7 mouse cellular contexts compared by ENCODE assay signal in the genomic region with DNA sequence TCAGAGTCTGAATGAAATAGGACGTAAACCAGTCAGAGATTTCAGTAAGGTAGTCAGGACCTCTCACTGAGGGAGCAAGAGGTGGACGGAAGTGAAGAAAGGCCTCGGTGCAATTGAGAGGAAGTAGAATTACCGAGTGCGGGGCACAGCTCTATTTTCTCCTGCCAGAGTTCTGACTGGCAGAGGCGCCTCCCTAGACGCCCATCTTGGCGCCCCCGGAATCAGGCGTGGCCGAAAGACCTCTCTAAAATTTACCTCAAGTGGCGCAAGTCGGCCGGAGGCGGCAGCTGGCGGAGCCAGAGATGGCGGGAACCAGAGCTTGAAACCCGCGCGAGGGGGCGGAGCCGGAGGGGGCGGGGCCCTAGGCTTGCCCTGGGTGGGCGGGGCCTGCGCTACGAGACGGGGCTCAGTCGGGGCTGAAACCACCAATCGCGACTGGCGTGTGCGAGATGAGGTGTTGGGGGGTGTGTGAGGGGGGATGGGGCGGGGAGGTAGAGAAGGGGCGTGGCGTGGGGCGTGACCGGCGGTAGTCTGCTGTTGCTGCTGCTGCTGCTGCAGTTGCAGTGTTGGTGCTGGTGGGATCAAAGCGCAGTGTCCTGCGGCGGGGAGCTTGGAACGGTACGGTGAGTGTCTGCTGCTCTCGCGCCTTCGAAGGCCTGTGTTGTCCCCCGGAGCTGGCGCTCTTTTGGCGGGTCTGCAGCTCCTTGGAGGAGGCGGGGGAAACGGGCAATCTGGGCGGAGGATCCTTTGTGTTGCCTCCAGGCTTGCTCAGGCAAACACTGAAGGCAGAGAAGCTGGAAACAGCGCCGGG. TPM values are rescaled to one million over a fixed set of nuclear protein-coding genes. Genes with fewer than 3 reads are reported as not detected.
DNase-seq lines count a peak whose midpoint lies in the region; ATAC-seq and TF ChIP-seq lines count a peak whose summit lies in the region.

Gene Primpol (minus strand): TSS at position 334 of the 811 bp plus-strand sequence.
Gene Casp3 (plus strand): TSS at position 413 of the 811 bp plus-strand sequence.

- H3K27me3 ChIP-seq in embryonic facial prominence, embryonic 12.5 days: no peaks in the 10 kb centered on the region
- H3K27me3 ChIP-seq in kidney, adult 2 months (replicated peaks; ENCODE audit: control insufficient read depth, insufficient read depth, low read length): no peaks in the 10 kb centered on the region
- no peaks in the 10 kb centered on the region for H3K27me3 ChIP-seq in limb, embryonic 12.5 days
- H3K27me3 ChIP-seq in midbrain, embryonic 15.5 days (replicated peaks): no peaks in the 10 kb centered on the region
- H3K27me3 ChIP-seq in spleen, adult 2 months (ENCODE audit: control insufficient read depth, insufficient read depth, low read length): no peaks in the 10 kb centered on the region

- WGBS in embryonic facial prominence, embryonic 12.5 days: 1% methylated on average over 54 of the region's 54 CpGs
- WGBS in kidney, adult 2 months: under 1% methylated on average over 54 of the region's 54 CpGs
- WGBS in limb, embryonic 12.5 days: under 1% methylated on average over 53 of the region's 54 CpGs
- whole genome bisulfite sequencing in midbrain, embryonic 15.5 days: under 1% methylated on average over 54 of the region's 54 CpGs
- under 1% methylated on average over 54 of the region's 54 CpGs for WGBS in spleen, adult 2 months

- no peaks in the 10 kb centered on the region for H3K9me3 ChIP-seq in embryonic facial prominence, embryonic 12.5 days
- no peaks in the 10 kb centered on the region for H3K9me3 ChIP-seq in limb, embryonic 12.5 days
- H3K9me3 ChIP-seq in midbrain, embryonic 15.5 days: no peaks in the 10 kb centered on the region

- peak within 1 kb of the TSS; percentile 94 for H3K27ac ChIP-seq in embryonic facial prominence, embryonic 12.5 days
- peak within 1 kb of the TSS; percentile 11; the same call in 1 of the 2 replicates for H3K27ac ChIP-seq in kidney, adult 2 months (ENCODE audit: insufficient read depth, low read depth, low read length)
- peak within 1 kb of the TSS; percentile 95 for H3K27ac ChIP-seq in limb, embryonic 12.5 days
- H3K27ac ChIP-seq in midbrain, embryonic 15.5 days: peak within 1 kb of the TSS; percentile 96
- H3K27ac ChIP-seq in spleen, adult 2 months (ENCODE audit: insufficient read depth, low read length): peak within 1 kb of the TSS; percentile 81

- DNase-seq in adrenal gland, postnatal 25 days: peak; percentile 99
- peak; percentile 100 for DNase-seq in heart, adult 11 months
- DNase-seq in kidney, adult 2 months: peak; percentile 98
- peak; percentile 91 to 94 for DNase-seq in spleen, adult 2 months (ENCODE audit: low read depth in 1 of 2, low spot score in 2 of 2)

- peak within 1 kb of the TSS; percentile 85 for H3K4me3 ChIP-seq in embryonic facial prominence, embryonic 12.5 days
- peak within 1 kb of the TSS; percentile 68 for H3K4me3 ChIP-seq in kidney, adult 2 months (ENCODE audit: insufficient read depth, low read depth, low read length)
- H3K4me3 ChIP-seq in limb, embryonic 12.5 days (replicated peaks): peak within 1 kb of the TSS; percentile 78
- peak within 1 kb of the TSS; percentile 66 for H3K4me3 ChIP-seq in midbrain, embryonic 15.5 days
- H3K4me3 ChIP-seq in spleen, adult 2 months (ENCODE audit: extremely low read depth, insufficient read depth, insufficient read length): peak within 1 kb of the TSS; percentile 93

- peak; percentile 98 for TF ChIP-seq POLR2A in kidney, adult 2 months (IDR thresholded peaks at IDR 0.05; ENCODE audit: low read depth, low read length)
- TF ChIP-seq POLR2A in spleen, adult 2 months (IDR thresholded peaks at IDR 0.05; ENCODE audit: low read depth, low read length): peak; percentile 92

- H3K4me1 ChIP-seq in embryonic facial prominence, embryonic 12.5 days: peaks cover 21% of the 10 kb centered on the region
- peaks cover 22% of the 10 kb centered on the region for H3K4me1 ChIP-seq in kidney, adult 2 months (ENCODE audit: control insufficient read depth, insufficient read depth, low read length)
- peaks cover 35% of the 10 kb centered on the region for H3K4me1 ChIP-seq in limb, embryonic 12.5 days (replicated peaks)
- peaks cover 16% of the 10 kb centered on the region for H3K4me1 ChIP-seq in midbrain, embryonic 15.5 days
- H3K4me1 ChIP-seq in spleen, adult 2 months (ENCODE audit: control insufficient read depth, insufficient read depth, insufficient read length): peaks cover 3% of the 10 kb centered on the region; the same call in 1 of the 2 replicates

- no peak for TF ChIP-seq CTCF in kidney, adult 2 months (conservative IDR thresholded peaks at IDR 0.05; ENCODE audit: insufficient read depth, insufficient read length, low read depth, low read length)
- no peak for TF ChIP-seq CTCF in spleen, adult 2 months (IDR thresholded peaks at IDR 0.05; ENCODE audit: extremely low read depth, insufficient read depth, insufficient read length, insufficient replicate concordance)

- ATAC-seq in embryonic facial prominence, embryonic 12.5 days (ENCODE audit: insufficient number of reproducible peaks, insufficient read depth, low FRiP score, low TSS enrichment): peak; percentile 90
- peak; percentile 93 for ATAC-seq in limb, embryonic 12.5 days (ENCODE audit: insufficient number of reproducible peaks, insufficient read depth, low FRiP score, low TSS enrichment, low read depth)
- peak; percentile 98 for ATAC-seq in midbrain, embryonic 15.5 days (replicated peaks)

- peak within 1 kb of the TSS; percentile 94 for H3K9ac ChIP-seq in embryonic facial prominence, embryonic 12.5 days
- peak within 1 kb of the TSS; percentile 87 for H3K9ac ChIP-seq in limb, embryonic 12.5 days (replicated peaks)
- H3K9ac ChIP-seq in midbrain, embryonic 15.5 days: peak within 1 kb of the TSS; percentile 85

- H3K4me2 ChIP-seq in embryonic facial prominence, embryonic 12.5 days (replicated peaks): peak within 1 kb of the TSS; percentile 93
- peak within 1 kb of the TSS; percentile 90 for H3K4me2 ChIP-seq in limb, embryonic 12.5 days
- peak within 1 kb of the TSS; percentile 79 for H3K4me2 ChIP-seq in midbrain, embryonic 15.5 days

- no peaks in the 10 kb centered on the region for H3K36me3 ChIP-seq in embryonic facial prominence, embryonic 12.5 days
- H3K36me3 ChIP-seq in kidney, adult 2 months (ENCODE audit: control insufficient read depth, insufficient read depth, low read length): no peaks in the 10 kb centered on the region
- H3K36me3 ChIP-seq in limb, embryonic 12.5 days: no peaks in the 10 kb centered on the region
- no peaks in the 10 kb centered on the region for H3K36me3 ChIP-seq in midbrain, embryonic 15.5 days (replicated peaks)
- no peaks in the 10 kb centered on the region for H3K36me3 ChIP-seq in spleen, adult 2 months (ENCODE audit: control insufficient read depth, insufficient read depth, low read length)

RNA-seq across cellular contexts. Expression of gene Primpol, which starts in this region (rescaled TPM):
- 12.4 and 18.9 TPM in 2 replicates for total RNA-seq in adrenal gland, postnatal 25 days (2021)
- polyA plus RNA-seq in embryonic facial prominence, embryonic 12.5 days (2016; fragmentation: Nextera tagmentation; extraction: Ambion mirVana): 13.5 and 17.6 TPM in 2 replicates
- 1.1 and 1.4 TPM in 2 replicates for polyA plus RNA-seq in kidney, adult 2 months (2012; rRNA removed)
- polyA plus RNA-seq in limb, embryonic 12.5 days (2016; fragmentation: Nextera tagmentation; extraction: Ambion mirVana): 14.9 and 18.4 TPM in 2 replicates
- 7.8 and 7.9 TPM in 2 replicates for polyA plus RNA-seq in midbrain, embryonic 15.5 days (2015; fragmentation: Nextera tagmentation; extraction: Ambion mirVana)
- polyA plus RNA-seq in spleen, adult 2 months (2012; rRNA removed): 1.8 and 2.5 TPM in 2 replicates

RNA-seq across cellular contexts. Expression of gene Casp3, which starts in this region (rescaled TPM):
- 22.6 and 28.9 TPM in 2 replicates for total RNA-seq in adrenal gland, postnatal 25 days (2021)
- 136 and 139 TPM in 2 replicates for polyA plus RNA-seq in embryonic facial prominence, embryonic 12.5 days (2016; fragmentation: Nextera tagmentation; extraction: Ambion mirVana)
- 7.1 and 9.2 TPM in 2 replicates for polyA plus RNA-seq in kidney, adult 2 months (2012; rRNA removed)
- polyA plus RNA-seq in limb, embryonic 12.5 days (2016; fragmentation: Nextera tagmentation; extraction: Ambion mirVana): 132 and 138 TPM in 2 replicates
- polyA plus RNA-seq in midbrain, embryonic 15.5 days (2015; fragmentation: Nextera tagmentation; extraction: Ambion mirVana): 225 and 245 TPM in 2 replicates
- polyA plus RNA-seq in spleen, adult 2 months (2012; rRNA removed): 4.1 and 5.0 TPM in 2 replicates

Comparison
In these comparisons a context has a peak if more than half of its experiments do, and no peak if none do; other contexts are left out.
1. Peak in every context shown above with its lines: DNase-seq, ATAC-seq, H3K4me3 ChIP-seq and H3K27ac ChIP-seq.
2. RNA of gene Casp3 (polyA plus RNA-seq): 225 to 245 TPM in midbrain, embryonic 15.5 days, 136 to 139 TPM in embryonic facial prominence, embryonic 12.5 days and 132 to 138 TPM in limb, embryonic 12.5 days; 7.1 to 9.2 TPM in kidney, adult 2 months and 4.1 to 5.0 TPM in spleen, adult 2 months; every median in the first group is over 10 times any median in the second.
3. H3K27ac ChIP-seq: peak in every context shown above with its lines; median percentile 96 in midbrain, embryonic 15.5 days; 95 in limb, embryonic 12.5 days; 94 in embryonic facial prominence, embryonic 12.5 days; 81 in spleen, adult 2 months; 11 in kidney, adult 2 months.